Mouse (Mus musculus) frontal cortex, postnatal 36 days (tissue): ENCODE measurements around the gene Ptpn3.
"Not testable (repeated sequence)": the region's sequence is repeated elsewhere in the genome, so short reads cannot be mapped to it uniquely, and the experiment has no call there.

Experiments
- DNase-seq, 2 experiments: peaks; one replicate each; pipeline ENCODE4 v3.0.0; 2022; ENCODE audit warnings: low spot score in 2 of 2

Ptpn3 gene

GRCm38 (mm10) chr4:57299701-57300468 lies 1.8 kb downstream of the Ptpn3 start:
- DNase-seq = peak; percentile 57 to 67

GRCm38 (mm10) chr4:57299308-57299700 lies 2.3 kb downstream of the Ptpn3 start:
- DNase-seq = no peak

GRCm38 (mm10) chr4:57298181-57298580 lies 3.5 kb downstream of the Ptpn3 start:
- no peak for DNase-seq

DNA sequence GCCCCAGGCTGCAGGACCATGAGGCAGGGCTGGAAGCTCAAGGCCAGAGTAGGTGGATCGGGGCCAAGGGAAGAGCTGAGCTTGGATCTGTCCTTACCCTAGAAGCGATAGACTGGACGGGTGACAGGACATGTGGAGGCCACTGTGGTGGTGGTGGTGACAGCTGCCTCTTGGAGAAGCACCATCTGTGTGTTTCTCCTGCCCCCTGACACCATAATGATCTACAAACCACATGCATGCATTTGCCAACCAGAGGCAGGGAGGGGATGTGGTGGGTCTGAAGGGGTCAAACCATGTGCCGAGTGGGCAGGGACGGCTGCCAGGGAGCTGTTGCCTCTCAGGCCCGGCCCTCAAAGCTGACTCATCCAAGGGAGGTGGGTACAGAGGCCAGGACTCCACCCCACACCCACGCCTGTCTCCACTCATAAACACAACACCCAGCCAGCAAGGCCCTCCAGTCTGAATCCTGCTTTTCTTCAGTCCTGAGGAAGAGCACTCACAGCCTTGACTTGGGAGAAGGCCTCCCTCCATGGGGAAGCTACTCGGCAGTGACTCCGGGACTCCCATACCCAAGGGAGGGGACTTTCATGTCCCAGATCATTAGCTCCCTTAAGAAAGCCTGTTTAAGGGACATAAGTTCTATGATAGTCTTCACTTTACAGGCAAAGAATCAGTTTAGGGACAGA lies 6.5 kb downstream of the Ptpn3 start:
- DNase-seq = no peak

DNA sequence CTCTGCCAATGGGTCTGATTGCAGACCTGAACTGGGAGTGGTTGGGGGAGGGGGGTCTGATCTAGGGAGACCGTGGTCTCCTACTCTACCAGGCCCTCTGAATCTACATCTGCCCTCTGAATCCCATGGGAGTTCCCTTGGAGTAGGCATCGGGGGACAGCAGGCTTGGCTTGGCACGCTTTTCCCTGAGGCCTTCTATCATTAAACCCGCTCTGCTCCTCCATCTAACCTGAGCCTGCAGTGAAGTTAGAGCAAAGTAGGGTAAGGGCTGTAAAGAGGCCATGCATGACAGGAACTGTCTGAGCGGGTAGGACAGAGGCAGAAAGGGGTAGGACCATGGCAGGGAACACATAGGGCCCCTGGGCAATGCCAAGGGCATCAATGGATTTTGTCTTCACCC lies 9.0 kb downstream of the Ptpn3 start:
- DNase-seq = no peak

GRCm38 (mm10) chr4:57290049-57290448 lies 11.6 kb downstream of the Ptpn3 start:
- DNase-seq = no peak

GRCm38 (mm10) chr4:57287808-57288207 lies 13.8 kb downstream of the Ptpn3 start:
- no peak for DNase-seq

- DNase-seq = no peak
These were observed 16.4 kb downstream of the Ptpn3 start for GRCm38 (mm10) chr4:57285251-57285650.

DNA sequence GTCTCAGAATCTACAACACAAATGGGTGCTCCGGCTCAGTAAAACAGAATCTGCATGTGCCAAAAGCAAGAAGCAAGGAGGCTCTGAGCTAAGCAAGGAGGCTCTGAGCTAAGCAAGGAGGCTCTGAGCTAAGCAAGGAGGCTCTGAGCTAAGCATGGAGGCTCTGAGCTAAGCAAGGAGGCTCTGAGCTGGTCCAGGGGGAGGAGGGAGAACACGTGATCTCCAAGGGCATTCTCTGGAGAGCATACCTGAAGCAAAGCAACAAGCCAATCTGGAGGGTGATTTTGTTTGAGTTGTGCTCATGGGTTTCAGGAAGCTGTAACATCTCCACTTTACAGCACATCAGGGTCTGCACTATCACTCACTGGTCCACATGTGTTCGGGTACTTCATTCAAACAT lies 18.4 kb downstream of the Ptpn3 start:
- no peak for DNase-seq

- no peak for DNase-seq
These were observed 19.0 kb downstream of the Ptpn3 start for GRCm38 (mm10) chr4:57282630-57283029.

DNA sequence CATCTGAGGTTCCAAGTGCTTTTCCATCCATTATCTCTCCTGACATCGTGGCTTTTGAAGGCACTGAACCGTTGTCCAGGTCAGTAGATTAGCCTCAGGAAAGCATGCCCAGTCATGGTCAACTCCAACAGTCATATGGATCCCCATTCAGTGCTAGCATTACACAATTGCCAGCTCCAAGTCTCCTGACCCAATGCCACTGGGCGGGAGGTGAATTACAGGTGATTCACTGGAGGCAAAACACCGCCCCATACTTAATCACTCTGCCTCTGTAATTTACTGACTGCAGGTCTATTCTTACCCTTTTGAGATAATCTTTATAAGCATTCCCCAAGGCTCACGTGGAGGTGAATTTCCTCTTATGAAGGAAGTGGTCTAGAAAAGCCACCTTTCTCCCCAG lies 19.5 kb downstream of the Ptpn3 start:
- no peak for DNase-seq

- no peak for DNase-seq
These were observed 20.7 kb downstream of the Ptpn3 start for GRCm38 (mm10) chr4:57280888-57281287.

DNA sequence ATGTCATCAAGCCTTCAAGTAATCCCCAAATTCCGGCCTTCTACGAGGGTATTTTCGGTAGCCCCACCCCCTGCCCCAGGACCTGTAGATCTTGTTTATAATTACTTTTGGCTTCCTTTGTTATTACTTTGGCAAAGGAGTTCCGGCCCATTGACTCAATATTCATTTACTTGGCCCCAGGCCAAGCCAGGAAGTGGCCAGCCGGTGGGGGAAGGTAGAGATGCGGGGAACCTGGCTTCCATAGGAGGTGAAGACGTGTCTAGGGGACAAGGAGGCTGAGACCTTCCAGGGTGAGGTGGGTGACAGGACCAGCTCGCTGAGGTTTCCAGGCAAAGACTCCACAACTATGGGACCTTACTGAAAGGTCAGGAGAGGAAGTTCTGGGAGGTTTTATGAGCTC lies 22.4 kb downstream of the Ptpn3 start:
- DNase-seq = no peak

DNA sequence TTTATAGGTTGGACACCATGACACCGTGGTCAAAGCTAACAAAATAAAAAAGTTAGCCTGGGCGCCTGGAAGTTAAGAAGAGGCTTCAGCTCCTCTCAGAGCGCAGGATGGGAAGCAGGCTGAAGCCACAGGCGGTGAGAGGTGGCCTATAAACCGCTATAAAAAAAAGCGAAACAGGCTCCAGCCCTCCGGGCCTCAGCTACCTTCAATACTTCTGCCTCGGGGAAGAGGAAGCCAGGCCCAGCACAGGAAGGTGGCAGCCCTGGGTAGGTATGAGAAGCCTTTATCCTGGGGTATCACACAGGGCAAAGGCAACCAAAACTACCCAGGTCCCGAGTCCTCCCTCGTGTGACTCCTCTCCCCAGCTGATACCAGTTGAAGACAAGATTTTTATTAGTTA lies 22.8 kb downstream of the Ptpn3 start:
- no peak for DNase-seq

GRCm38 (mm10) chr4:57277671-57278070 lies 24.0 kb downstream of the Ptpn3 start:
- DNase-seq = no peak

- DNase-seq = peak; percentile 50 to 67
These were observed 26.4 kb downstream of the Ptpn3 start for GRCm38 (mm10) chr4:57275116-57275743.

GRCm38 (mm10) chr4:57273532-57274502 lies 27.8 kb downstream of the Ptpn3 start:
- no peak for DNase-seq

DNA sequence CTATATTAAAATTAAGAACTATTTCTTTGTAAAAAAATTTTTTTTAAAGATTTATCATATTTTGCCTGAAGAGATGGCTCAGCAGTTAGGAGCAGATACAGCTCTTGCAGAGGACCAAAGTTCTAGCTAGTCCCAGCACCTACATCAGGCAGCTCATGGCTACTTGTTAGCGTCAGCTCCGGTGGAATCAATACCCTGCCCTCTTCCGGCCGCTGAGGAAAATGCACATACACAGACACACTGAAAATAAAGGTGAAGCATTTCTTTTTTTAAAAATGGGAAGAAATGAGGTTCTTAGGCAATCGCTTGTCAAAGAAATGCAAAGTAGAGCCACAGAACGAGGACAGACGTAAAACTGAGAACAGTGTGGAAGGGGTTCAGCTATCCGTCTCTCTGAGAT lies 30.6 kb downstream of the Ptpn3 start:
- DNase-seq = no peak

GRCm38 (mm10) chr4:57270489-57270888 lies 31.1 kb downstream of the Ptpn3 start:
- not testable (repeated sequence) for DNase-seq

- DNase-seq = no peak
These were observed 32.3 kb downstream of the Ptpn3 start for GRCm38 (mm10) chr4:57269344-57269743.

- no peak for DNase-seq
These were observed 33.3 kb downstream of the Ptpn3 start for GRCm38 (mm10) chr4:57268330-57268729.

GRCm38 (mm10) chr4:57266389-57266788 lies 35.2 kb downstream of the Ptpn3 start:
- DNase-seq = no peak
